Mouse (Mus musculus): ENCODE results near the gene Mid1. TPM values are rescaled to one million over a fixed set of nuclear protein-coding genes. Genes with fewer than 3 reads are reported as not detected.

Gene Mid1
- polyA plus RNA-seq (2017; shearing (Covaris generic)) = 1 to 10 TPM in 1 of 2 experiments, under 1 TPM in 1; 0.89 to 1.3 TPM

- ATAC-seq = no peak
These were observed at the start of gene Mid1 for GRCm38 (mm10) chrX:169685131-169685530. Mid1 (plus strand) TSS chrX:169685199.

GRCm38 (mm10) chrX:169673056-169673455 lies 11.9 kb upstream of the Mid1 start:
- no peak for ATAC-seq

- ATAC-seq = no peak
These were observed 8.7 kb upstream of the Mid1 start for GRCm38 (mm10) chrX:169676313-169676712.

- no peak for ATAC-seq
These were observed 732 bp downstream of the Mid1 start for GRCm38 (mm10) chrX:169685731-169686130.

GRCm38 (mm10) chrX:169691217-169691616 lies 6.2 kb downstream of the Mid1 start:
- no peak for ATAC-seq

- no peak for ATAC-seq
These were observed 6.7 kb downstream of the Mid1 start for GRCm38 (mm10) chrX:169691675-169692074.

GRCm38 (mm10) chrX:169692225-169692909 lies 7.4 kb downstream of the Mid1 start:
- ATAC-seq = no peak

- no peak for ATAC-seq
These were observed 19.1 kb downstream of the Mid1 start for GRCm38 (mm10) chrX:169704016-169704602.

- no peak for ATAC-seq
These were observed 38.5 kb downstream of the Mid1 start for GRCm38 (mm10) chrX:169723511-169723910.

- ATAC-seq = no peak
These were observed 50.5 kb downstream of the Mid1 start for GRCm38 (mm10) chrX:169735387-169735969.

GRCm38 (mm10) chrX:169758001-169758400 lies 73.0 kb downstream of the Mid1 start:
- no peak for ATAC-seq

- no peak for ATAC-seq
These were observed 94.5 kb downstream of the Mid1 start, which contains the start of gene 4933400A11Rik for GRCm38 (mm10) chrX:169779535-169779934. 4933400A11Rik (minus strand) TSS chrX:169779635.

- ATAC-seq = no peak
These were observed 104.7 kb downstream of the Mid1 start for GRCm38 (mm10) chrX:169789702-169790101.

GRCm38 (mm10) chrX:169792879-169793278 lies 107.9 kb downstream of the Mid1 start:
- no peak for ATAC-seq

GRCm38 (mm10) chrX:169794421-169794820 lies 109.4 kb downstream of the Mid1 start:
- ATAC-seq = no peak

GRCm38 (mm10) chrX:169794831-169795311 lies 109.9 kb downstream of the Mid1 start:
- no peak for ATAC-seq

- no peak for ATAC-seq
These were observed 112.1 kb downstream of the Mid1 start for GRCm38 (mm10) chrX:169797148-169797547.

- ATAC-seq = no peak
These were observed 114.1 kb downstream of the Mid1 start for GRCm38 (mm10) chrX:169798987-169799680.

GRCm38 (mm10) chrX:169800238-169800637 lies 115.2 kb downstream of the Mid1 start:
- ATAC-seq = no peak

- no peak for ATAC-seq
These were observed 120.8 kb downstream of the Mid1 start for GRCm38 (mm10) chrX:169805791-169806190.

GRCm38 (mm10) chrX:169807744-169808143 lies 122.7 kb downstream of the Mid1 start:
- ATAC-seq = no peak

- no peak for ATAC-seq
These were observed 126.3 kb downstream of the Mid1 start for GRCm38 (mm10) chrX:169811318-169811717.

- ATAC-seq = no peak
These were observed 126.8 kb downstream of the Mid1 start for GRCm38 (mm10) chrX:169811783-169812182.

Measured in activated CD4-positive, CD25-positive, alpha-beta regulatory T cell, adult 4 months (primary cell).